Mouse (Mus musculus) hindbrain, embryonic 12.5 days (tissue): ENCODE data around the gene Emilin1. TPM values are rescaled to one million over a fixed set of nuclear protein-coding genes. Genes with fewer than 3 reads are reported as not detected.

Experiments used
- polyA plus RNA-seq: library from polyadenylated mRNA; unstranded; fragments of >200 nt; fragmentation: Nextera tagmentation; extraction: Ambion mirVana; gene quantifications from 2 replicates; pipeline ENCODE4 v1.2.1, GENCODE M21; 2016

Emilin1 gene
- polyA plus RNA-seq, 1 experiment from 2014 or later: 121 TPM

Other genes with a start within 250 kb of the Emilin1 start
- gene Cenpa, start 246.6 kb upstream of the Emilin1 start, polyA plus RNA-seq: 200 and 221 TPM in 2 replicates
- 135 and 156 TPM in 2 replicates for gene Dpysl5, start 201.8 kb upstream of the Emilin1 start, polyA plus RNA-seq
- 73.1 and 81.0 TPM in 2 replicates for gene Mapre3, start 98.8 kb upstream of the Emilin1 start, polyA plus RNA-seq
- 66.8 and 68.5 TPM in 2 replicates for gene Tmem214, start 45.4 kb upstream of the Emilin1 start, polyA plus RNA-seq
- 32.4 and 36.9 TPM in 2 replicates for gene Agbl5, start 24.7 kb upstream of the Emilin1 start, polyA plus RNA-seq
- gene Ost4, start 5.6 kb upstream of the Emilin1 start, polyA plus RNA-seq: 256 and 303 TPM in 2 replicates
- 5.6 and 7.1 TPM in 2 replicates for gene Khk, start 8.0 kb downstream of the Emilin1 start, polyA plus RNA-seq
- 12.4 and 14.2 TPM in 2 replicates for gene Cgref1, start 32.2 kb downstream of the Emilin1 start, polyA plus RNA-seq
- gene Preb, start 47.0 kb downstream of the Emilin1 start, polyA plus RNA-seq: 120 and 127 TPM in 2 replicates
- gene Tcf23, start 55.3 kb downstream of the Emilin1 start, polyA plus RNA-seq: not detected in 2 replicates
- gene Atraid, start 134.9 kb downstream of the Emilin1 start, polyA plus RNA-seq: 119 and 122 TPM in 2 replicates
- 13.8 and 14.0 TPM in 2 replicates for gene Slc5a6, start 135.5 kb downstream of the Emilin1 start, polyA plus RNA-seq
- gene Cad, start 141.4 kb downstream of the Emilin1 start, polyA plus RNA-seq: 32.2 and 32.4 TPM in 2 replicates
- gene Dnajc5g, start 192.9 kb downstream of the Emilin1 start, polyA plus RNA-seq: not detected in 2 replicates
- gene Slc30a3, start 194.8 kb downstream of the Emilin1 start, polyA plus RNA-seq: 15.7 and 16.2 TPM in 2 replicates
- 0.40 and 0.86 TPM in 2 replicates for gene Trim54, start 203.3 kb downstream of the Emilin1 start, polyA plus RNA-seq
- not detected in 2 replicates for gene Ucn, start 225.4 kb downstream of the Emilin1 start, polyA plus RNA-seq
- 50.1 and 54.4 TPM in 2 replicates for gene Mpv17, start 240.8 kb downstream of the Emilin1 start, polyA plus RNA-seq